Mouse (Mus musculus): ENCODE measurements at regions not wholly inside any gene's neighbourhood (a gene's known extent, or its start where the extent isn't known, plus 50 kb on each side); places are given as distances from the start of the nearest gene placed in this dataset.

GRCm38 (mm10) chr2:79065321-79065720, 189.9 kb upstream of the Itga4 start:
- no peaks in the 10 kb centered on the region for H3K36me3 ChIP-seq (ENCODE audit: control insufficient read depth, insufficient read depth)

GRCm38 (mm10) chr2:79076115-79076514, 179.1 kb upstream of the Itga4 start:
- Histone ChIP-seq H3K36me3 (ENCODE audit: control insufficient read depth, insufficient read depth) (no peaks in the 10 kb centered on the region), H3K79me2 (ENCODE audit: control insufficient read depth, insufficient read depth) (no peaks in the 10 kb centered on the region), H3K27me3 (ENCODE audit: control insufficient read depth, insufficient read depth, insufficient read length) (no peaks in the 10 kb centered on the region), H3K79me3 (ENCODE audit: low read depth) (no peaks in the 10 kb centered on the region), H3K4me3 (ENCODE audit: insufficient read depth, poor library complexity, severe bottlenecking) (no peak overlapping the region), H3ac (ENCODE audit: control insufficient read depth, insufficient read length, low read depth) (no peak overlapping the region)
- TF ChIP-seq FOSL1 (IDR thresholded peaks at IDR 0.05; ENCODE audit: insufficient read depth, low read length, poor library complexity, severe bottlenecking): no peak
- TF ChIP-seq MYOD1 (IDR thresholded peaks at IDR 0.05; ENCODE audit: control insufficient read depth, insufficient read length, low read depth): no peak
- no peak for TF ChIP-seq MAX (IDR thresholded peaks at IDR 0.05)
- no peak for TF ChIP-seq MYOG (IDR thresholded peaks at IDR 0.05; ENCODE audit: control insufficient read depth, extremely low read depth, insufficient read length)
- TF ChIP-seq CTCF (IDR thresholded peaks at IDR 0.05; ENCODE audit: control insufficient read depth, insufficient read depth, insufficient read length): no peak
- no peak for TF ChIP-seq CEBPB (IDR thresholded peaks at IDR 0.05; ENCODE audit: low read depth)
- no peak for TF ChIP-seq USF1 (IDR thresholded peaks at IDR 0.05; ENCODE audit: low read depth)

More at GRCm38 (mm10) chr2:79065321-79065720, 189.9 kb upstream of the Itga4 start:
- no peaks in the 10 kb centered on the region for H3K79me3 ChIP-seq (ENCODE audit: low read depth)
- TF ChIP-seq CTCF (IDR thresholded peaks at IDR 0.05; ENCODE audit: control insufficient read depth, insufficient read depth, insufficient read length) (no peak), FOSL1 (IDR thresholded peaks at IDR 0.05; ENCODE audit: insufficient read depth, low read length, poor library complexity, severe bottlenecking) (no peak), MYOG (IDR thresholded peaks at IDR 0.05; ENCODE audit: control insufficient read depth, extremely low read depth, insufficient read length) (no peak), MAX (IDR thresholded peaks at IDR 0.05) (no peak), MYOD1 (IDR thresholded peaks at IDR 0.05; ENCODE audit: control insufficient read depth, insufficient read length, low read depth) (no peak), CEBPB (IDR thresholded peaks at IDR 0.05; ENCODE audit: low read depth) (no peak), USF1 (IDR thresholded peaks at IDR 0.05; ENCODE audit: low read depth) (no peak)
- no peak overlapping the region for H3ac ChIP-seq (ENCODE audit: control insufficient read depth, insufficient read length, low read depth)
- H3K79me2 ChIP-seq (ENCODE audit: control insufficient read depth, insufficient read depth): no peaks in the 10 kb centered on the region
- no peak overlapping the region for H3K4me3 ChIP-seq (ENCODE audit: insufficient read depth, poor library complexity, severe bottlenecking)
- no peaks in the 10 kb centered on the region for H3K27me3 ChIP-seq (ENCODE audit: control insufficient read depth, insufficient read depth, insufficient read length)

GRCm38 (mm10) chr2:79078836-79079394, 176.3 kb upstream of the Itga4 start:
- H3ac ChIP-seq (ENCODE audit: control insufficient read depth, insufficient read length, low read depth): no peak overlapping the region
- no peaks in the 10 kb centered on the region for H3K36me3 ChIP-seq (ENCODE audit: control insufficient read depth, insufficient read depth)

GRCm38 (mm10) chr2:79081769-79082168, 173.5 kb upstream of the Itga4 start:
- Histone ChIP-seq H3K79me2 (ENCODE audit: control insufficient read depth, insufficient read depth) (no peaks in the 10 kb centered on the region), H3K79me3 (ENCODE audit: low read depth) (no peaks in the 10 kb centered on the region), H3ac (ENCODE audit: control insufficient read depth, insufficient read length, low read depth) (no peak overlapping the region), H3K4me3 (ENCODE audit: insufficient read depth, poor library complexity, severe bottlenecking) (no peak overlapping the region), H3K27me3 (ENCODE audit: control insufficient read depth, insufficient read depth, insufficient read length) (no peaks in the 10 kb centered on the region), H3K36me3 (ENCODE audit: control insufficient read depth, insufficient read depth) (no peaks in the 10 kb centered on the region)
- TF ChIP-seq CTCF (IDR thresholded peaks at IDR 0.05; ENCODE audit: control insufficient read depth, insufficient read depth, insufficient read length) (no peak), USF1 (IDR thresholded peaks at IDR 0.05; ENCODE audit: low read depth) (no peak), MYOD1 (IDR thresholded peaks at IDR 0.05; ENCODE audit: control insufficient read depth, insufficient read length, low read depth) (no peak), FOSL1 (IDR thresholded peaks at IDR 0.05; ENCODE audit: insufficient read depth, low read length, poor library complexity, severe bottlenecking) (no peak), MAX (IDR thresholded peaks at IDR 0.05) (no peak), MYOG (IDR thresholded peaks at IDR 0.05; ENCODE audit: control insufficient read depth, extremely low read depth, insufficient read length) (no peak), CEBPB (IDR thresholded peaks at IDR 0.05; ENCODE audit: low read depth) (no peak)

More at GRCm38 (mm10) chr2:79078836-79079394, 176.3 kb upstream of the Itga4 start:
- H3K79me2 ChIP-seq (ENCODE audit: control insufficient read depth, insufficient read depth): no peaks in the 10 kb centered on the region
- H3K27me3 ChIP-seq (ENCODE audit: control insufficient read depth, insufficient read depth, insufficient read length): no peaks in the 10 kb centered on the region
- no peak overlapping the region for H3K4me3 ChIP-seq (ENCODE audit: insufficient read depth, poor library complexity, severe bottlenecking)
- TF ChIP-seq MAX (IDR thresholded peaks at IDR 0.05) (no peak), FOSL1 (IDR thresholded peaks at IDR 0.05; ENCODE audit: insufficient read depth, low read length, poor library complexity, severe bottlenecking) (no peak), CTCF (IDR thresholded peaks at IDR 0.05; ENCODE audit: control insufficient read depth, insufficient read depth, insufficient read length) (no peak), MYOG (IDR thresholded peaks at IDR 0.05; ENCODE audit: control insufficient read depth, extremely low read depth, insufficient read length) (no peak), USF1 (IDR thresholded peaks at IDR 0.05; ENCODE audit: low read depth) (no peak), CEBPB (IDR thresholded peaks at IDR 0.05; ENCODE audit: low read depth) (no peak), MYOD1 (IDR thresholded peaks at IDR 0.05; ENCODE audit: control insufficient read depth, insufficient read length, low read depth) (no peak)
- no peaks in the 10 kb centered on the region for H3K79me3 ChIP-seq (ENCODE audit: low read depth)

- H3K79me2 ChIP-seq (ENCODE audit: control insufficient read depth, insufficient read depth): no peaks in the 10 kb centered on the region
- no peak for TF ChIP-seq MYOD1 (IDR thresholded peaks at IDR 0.05; ENCODE audit: control insufficient read depth, insufficient read length, low read depth)
- TF ChIP-seq MYOG (IDR thresholded peaks at IDR 0.05; ENCODE audit: control insufficient read depth, extremely low read depth, insufficient read length): no peak
- TF ChIP-seq FOSL1 (IDR thresholded peaks at IDR 0.05; ENCODE audit: insufficient read depth, low read length, poor library complexity, severe bottlenecking): no peak
- no peak for TF ChIP-seq CEBPB (IDR thresholded peaks at IDR 0.05; ENCODE audit: low read depth)
- no peak for TF ChIP-seq CTCF (IDR thresholded peaks at IDR 0.05; ENCODE audit: control insufficient read depth, insufficient read depth, insufficient read length)
- no peak for TF ChIP-seq USF1 (IDR thresholded peaks at IDR 0.05; ENCODE audit: low read depth)
- TF ChIP-seq MAX (IDR thresholded peaks at IDR 0.05): no peak
- no peak overlapping the region for H3K4me3 ChIP-seq (ENCODE audit: insufficient read depth, poor library complexity, severe bottlenecking)
- H3K36me3 ChIP-seq (ENCODE audit: control insufficient read depth, insufficient read depth): no peaks in the 10 kb centered on the region
- H3ac ChIP-seq (ENCODE audit: control insufficient read depth, insufficient read length, low read depth): no peak overlapping the region
- no peaks in the 10 kb centered on the region for H3K27me3 ChIP-seq (ENCODE audit: control insufficient read depth, insufficient read depth, insufficient read length)
- no peaks in the 10 kb centered on the region for H3K79me3 ChIP-seq (ENCODE audit: low read depth)
Observed at GRCm38 (mm10) chr2:79086280-79086679, 168.9 kb upstream of the Itga4 start.

Measured in C2C12 (cell line).